Mouse (Mus musculus) stomach, embryonic 16.5 days (tissue): ENCODE measurements around the gene Thsd7b. TPM values are rescaled to one million over a fixed set of nuclear protein-coding genes. Genes with fewer than 3 reads are reported as not detected.
"Not testable (repeated sequence)": the region's sequence is repeated elsewhere in the genome, so short reads cannot be mapped to it uniquely, and the experiment has no call there.

ENCODE experiments used
- ATAC-seq: fragments of 200-750 bp; cut with Nextera tagmentation; 2 replicates; pipeline ENCODE4 v1.8.0; 2017; ENCODE audit warnings: moderate number of reproducible peaks, moderate TSS enrichment; ENCODE audit not compliant: insufficient read depth, low FRiP score
- H3K27ac ChIP-seq: fragments of 300-500 bp; sonication (generic); 2 replicates; pipeline ENCODE4 v1.5.1; 2014; ENCODE audit warnings: low read length
- H3K27me3 ChIP-seq: fragments of 300-500 bp; sonication (generic); 2 replicates; pipeline ENCODE4 v1.6.1; 2014; ENCODE audit warnings: low read length, control low read depth, mixed read lengths; ENCODE audit not compliant: control insufficient read depth, insufficient read depth
- H3K36me3 ChIP-seq: fragments of 300-500 bp; sonication (generic); 2 replicates; pipeline ENCODE4 v1.6.1; 2014; ENCODE audit warnings: low read length; ENCODE audit not compliant: control insufficient read depth, insufficient read depth
- H3K4me1 ChIP-seq: fragments of 300-500 bp; sonication (generic); 2 replicates; pipeline ENCODE4 v1.6.1; 2014; ENCODE audit warnings: low read length, control low read depth, mixed read lengths; ENCODE audit not compliant: control insufficient read depth, insufficient read depth
- H3K4me2 ChIP-seq: fragments of 300-500 bp; sonication (generic); 2 replicates; pipeline ENCODE4 v1.6.1; 2014; ENCODE audit warnings: low read depth, low read length, mixed read lengths
- H3K4me3 ChIP-seq: fragments of 300-500 bp; sonication (generic); replicated peaks from 2 replicates; pipeline ENCODE4 v1.5.1; 2014; ENCODE audit warnings: mild to moderate bottlenecking, low read length
- H3K9ac ChIP-seq: fragments of 300-500 bp; sonication (generic); 2 replicates; pipeline ENCODE4 v1.6.1; 2014; ENCODE audit warnings: low read length
- H3K9me3 ChIP-seq: fragments of 300-500 bp; sonication (generic); replicated peaks from 2 replicates; pipeline ENCODE4 v1.6.1; 2016; ENCODE audit warnings: low read length, control low read depth; ENCODE audit not compliant: control insufficient read depth
- WGBS: fragments of 180-500 bp; shearing (Covaris S2); extraction: QIAGEN DNeasy Blood & Tissue Kit; methylation state at CpG from one replicate; pipeline ENCODE4 v1.1.7; 2014; 5-methylcytosine and 5-hydroxymethylcytosine counted together
- polyA plus RNA-seq: library from polyadenylated mRNA; unstranded; fragments of >200 nt; fragmentation: Nextera tagmentation; extraction: Ambion mirVana; gene quantifications from 2 replicates; pipeline ENCODE4 v1.2.1, GENCODE M21; 2015

Gene Thsd7b
- polyA plus RNA-seq, 1 experiment from 2014 or later, result 1.6 TPM

DNA sequence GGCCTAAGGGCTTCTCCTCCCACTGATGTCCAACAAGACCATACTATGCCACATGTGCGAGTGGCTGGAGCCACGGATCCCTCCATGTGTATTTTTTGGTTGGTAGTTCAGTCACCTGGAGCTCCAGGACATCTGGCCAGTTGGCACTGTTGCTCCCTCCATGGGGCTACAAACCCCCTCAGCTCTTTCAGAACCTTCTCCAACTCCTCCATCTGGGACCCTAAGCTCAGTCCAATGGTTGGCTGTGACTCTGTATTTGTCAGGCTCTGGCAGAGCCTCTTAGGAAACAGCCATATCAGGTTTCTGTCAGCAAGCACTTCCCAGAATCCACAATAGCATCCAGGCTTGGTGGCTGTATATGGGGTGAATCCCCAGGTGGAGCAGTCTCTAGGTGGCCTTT, 690.1 kb downstream of the Thsd7b start:
- Histone ChIP-seq H3K4me1 (no peaks in the 10 kb centered on the region), H3K27me3 (no peaks in the 10 kb centered on the region), H3K9me3 (no peaks in the 10 kb centered on the region), H3K4me3 (no peak overlapping the region), H3K27ac (no peak overlapping the region), H3K4me2 (no peak overlapping the region), H3K36me3 (no peaks in the 10 kb centered on the region), H3K9ac (no peak overlapping the region)
- WGBS, result 83% methylated on average over 2 of the region's 2 CpGs
- ATAC-seq, result no peak

GRCm38 (mm10) chr1:129989247-129989646, 716.1 kb downstream of the Thsd7b start:
- ATAC-seq, H3K4me2 ChIP-seq, H3K9me3 ChIP-seq, H3K4me3 ChIP-seq, H3K36me3 ChIP-seq, H3K4me1 ChIP-seq, H3K9ac ChIP-seq, H3K27ac ChIP-seq, H3K27me3 ChIP-seq: not testable (repeated sequence)

DNA sequence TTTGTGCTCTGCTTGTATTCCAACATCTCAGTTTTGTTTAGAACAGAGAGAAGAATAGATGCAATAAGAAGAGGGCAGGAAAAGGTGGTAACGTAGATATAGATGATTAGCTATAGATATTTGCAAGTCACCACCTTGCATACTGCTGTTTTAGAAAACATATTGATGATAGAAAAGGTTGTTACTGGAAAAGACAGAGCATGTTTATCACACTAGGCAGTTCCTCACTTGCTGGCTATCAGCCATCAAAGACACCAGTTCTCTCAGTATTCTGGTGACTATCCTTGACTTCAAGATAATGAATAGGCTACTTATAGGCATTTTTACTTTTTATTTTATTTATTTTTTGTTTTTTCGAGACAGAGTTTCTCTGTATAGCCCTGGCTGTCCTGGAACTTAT, 717.7 kb downstream of the Thsd7b start:
- ATAC-seq, result no peak
- Histone ChIP-seq H3K4me3 (no peak overlapping the region), H3K9ac (no peak overlapping the region), H3K27me3 (no peaks in the 10 kb centered on the region), H3K36me3 (no peaks in the 10 kb centered on the region), H3K9me3 (no peaks in the 10 kb centered on the region), H3K27ac (no peak overlapping the region), H3K4me1 (no peaks in the 10 kb centered on the region), H3K4me2 (no peak overlapping the region)
- WGBS, result 72% methylated on average over 2 of the region's 2 CpGs

DNA sequence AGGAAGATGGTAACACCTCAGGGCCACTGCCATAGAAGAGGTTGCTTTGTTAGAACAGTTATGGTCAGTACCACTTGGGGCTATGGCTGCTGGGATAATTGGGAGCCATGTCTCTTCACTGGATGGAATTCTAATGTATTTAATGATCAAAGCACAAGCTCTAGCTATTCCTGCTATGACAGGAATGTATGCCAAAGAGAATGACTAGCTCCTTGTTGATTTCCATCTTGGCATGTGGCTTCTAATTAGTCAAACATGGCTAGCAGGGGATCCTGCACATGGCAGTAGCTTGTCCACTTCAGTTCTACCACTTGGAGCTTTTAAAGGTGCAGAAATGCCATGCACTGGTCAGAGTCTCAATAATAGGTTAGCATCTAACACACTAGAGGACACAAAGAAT, 781.9 kb downstream of the Thsd7b start:
- no peaks in the 10 kb centered on the region for H3K4me1 ChIP-seq
- H3K9me3 ChIP-seq, result no peaks in the 10 kb centered on the region
- H3K27ac ChIP-seq, result no peak overlapping the region
- no peak for ATAC-seq
- no peak overlapping the region for H3K9ac ChIP-seq
- H3K36me3 ChIP-seq, result no peaks in the 10 kb centered on the region
- no peaks in the 10 kb centered on the region for H3K27me3 ChIP-seq
- H3K4me3 ChIP-seq, result no peak overlapping the region
- H3K4me2 ChIP-seq, result no peak overlapping the region

GRCm38 (mm10) chr1:130062105-130062504, 789.0 kb downstream of the Thsd7b start:
- no peaks in the 10 kb centered on the region for H3K4me1 ChIP-seq
- no peak overlapping the region for H3K4me2 ChIP-seq
- no peak overlapping the region for H3K9ac ChIP-seq
- no peak for ATAC-seq
- no peak overlapping the region for H3K4me3 ChIP-seq
- no peaks in the 10 kb centered on the region for H3K9me3 ChIP-seq
- H3K27me3 ChIP-seq, result no peaks in the 10 kb centered on the region
- no peak overlapping the region for H3K27ac ChIP-seq
- H3K36me3 ChIP-seq, result no peaks in the 10 kb centered on the region

DNA sequence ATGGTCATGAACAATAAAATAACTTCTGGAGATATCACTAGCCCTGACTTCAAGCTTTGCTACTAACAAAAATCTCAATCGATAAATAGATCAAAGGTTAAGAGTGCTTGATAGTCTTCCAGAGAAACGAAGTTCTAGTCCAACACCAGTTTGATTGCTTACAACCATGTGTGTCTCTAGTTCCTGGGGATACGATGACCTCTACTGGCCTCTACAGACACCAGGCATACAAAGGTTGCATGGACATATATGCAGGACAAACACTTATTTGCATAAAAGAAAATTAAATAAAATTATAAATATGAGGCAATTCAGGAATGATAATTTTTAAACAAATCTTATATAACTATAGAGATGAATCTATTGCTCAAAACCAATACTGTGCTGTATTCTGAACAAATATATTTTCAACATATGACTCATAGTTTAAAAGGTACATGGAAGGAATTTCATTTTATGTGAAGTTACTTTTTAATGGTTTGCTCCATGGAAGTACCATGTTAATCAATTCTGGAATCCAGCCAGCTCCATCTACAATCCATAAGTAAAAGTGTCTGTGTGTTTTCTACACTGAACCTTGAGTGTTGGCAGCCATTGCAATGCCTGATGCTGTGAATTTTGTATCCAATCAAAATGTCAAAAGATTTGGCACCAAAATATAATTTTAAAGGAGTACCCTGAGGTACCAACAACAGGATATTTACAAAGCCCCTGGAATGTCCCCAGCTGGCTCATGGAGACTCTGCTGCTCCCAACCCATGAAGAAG, 793.3 kb downstream of the Thsd7b start:
- Histone ChIP-seq H3K27ac (no peak overlapping the region), H3K9me3 (no peaks in the 10 kb centered on the region), H3K36me3 (no peaks in the 10 kb centered on the region), H3K9ac (no peak overlapping the region), H3K4me2 (no peak overlapping the region), H3K27me3 (no peaks in the 10 kb centered on the region), H3K4me1 (no peaks in the 10 kb centered on the region), H3K4me3 (no peak overlapping the region)
- WGBS, result 73% methylated on average over 3 of the region's 3 CpGs
- ATAC-seq, result no peak

- no peak overlapping the region for H3K9ac ChIP-seq
- H3K4me2 ChIP-seq, result no peak overlapping the region
- H3K4me1 ChIP-seq, result no peaks in the 10 kb centered on the region
- WGBS, result 66% methylated on average over 2 of the region's 2 CpGs
- no peak overlapping the region for H3K27ac ChIP-seq
- no peak overlapping the region for H3K4me3 ChIP-seq
- H3K27me3 ChIP-seq, result no peaks in the 10 kb centered on the region
- H3K9me3 ChIP-seq, result no peaks in the 10 kb centered on the region
- no peaks in the 10 kb centered on the region for H3K36me3 ChIP-seq
- ATAC-seq, result no peak
These were observed 810.7 kb downstream of the Thsd7b start for GRCm38 (mm10) chr1:130083788-130084187.

GRCm38 (mm10) chr1:130085207-130085606, 812.1 kb downstream of the Thsd7b start:
- Histone ChIP-seq H3K9ac (no peak overlapping the region), H3K9me3 (no peaks in the 10 kb centered on the region), H3K27ac (no peak overlapping the region), H3K4me3 (no peak overlapping the region), H3K27me3 (no peaks in the 10 kb centered on the region), H3K4me2 (no peak overlapping the region), H3K36me3 (no peaks in the 10 kb centered on the region), H3K4me1 (no peaks in the 10 kb centered on the region)
- ATAC-seq, result no peak
- 54% methylated on average over 3 of the region's 3 CpGs for WGBS

GRCm38 (mm10) chr1:130085910-130086309, 812.8 kb downstream of the Thsd7b start:
- WGBS, result 73% methylated on average over 2 of the region's 2 CpGs
- no peaks in the 10 kb centered on the region for H3K4me1 ChIP-seq
- no peak overlapping the region for H3K27ac ChIP-seq
- no peak overlapping the region for H3K4me3 ChIP-seq
- H3K27me3 ChIP-seq, result no peaks in the 10 kb centered on the region
- no peak overlapping the region for H3K4me2 ChIP-seq
- no peak overlapping the region for H3K9ac ChIP-seq
- no peaks in the 10 kb centered on the region for H3K36me3 ChIP-seq
- no peaks in the 10 kb centered on the region for H3K9me3 ChIP-seq
- ATAC-seq, result no peak
